Mouse (Mus musculus): ENCODE measurements around the gene Cideb. TPM values are rescaled to one million over a fixed set of nuclear protein-coding genes. Genes with fewer than 3 reads are reported as not detected.

Gene Cideb
- total and polyA plus RNA-seq, 2 experiments from 2014 or later, result 0.43 to 0.54 TPM

DNA sequence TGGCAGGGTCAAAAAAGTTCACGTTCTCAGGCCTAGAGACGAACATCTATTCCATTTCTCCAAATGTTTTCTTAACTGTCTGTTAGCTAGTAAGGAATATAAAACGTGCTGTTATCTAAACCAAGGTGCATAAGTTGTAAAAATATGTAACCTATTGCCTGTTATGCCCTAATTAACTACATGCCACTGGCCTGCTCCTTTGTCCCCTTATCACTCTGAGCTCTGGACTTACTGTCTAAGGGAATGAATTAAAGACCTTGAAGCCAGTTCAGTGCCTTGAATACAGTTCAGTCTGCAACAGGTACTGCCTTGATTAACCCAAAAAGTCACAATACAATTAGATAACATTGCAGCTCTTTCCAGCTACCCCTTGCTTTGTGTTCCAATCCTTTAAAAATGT, 22.9 kb downstream of the Cideb start:
- H3K27me3 ChIP-seq (ENCODE audit: insufficient read depth, low read length), result no peaks in the 10 kb centered on the region
- H3K36me3 ChIP-seq (ENCODE audit: insufficient read depth), result peaks cover 22% of the 10 kb centered on the region
- no peaks in the 10 kb centered on the region for H3K9me3 ChIP-seq (ENCODE audit: low read length)
- no peak for DNase-seq
- H3K4me3 ChIP-seq (ENCODE audit: low read depth, low read length), result no peak overlapping the region
- WGBS, result 76% methylated on average over 3 of the region's 3 CpGs
- no peak for ATAC-seq
- no peak overlapping the region for H3K4me2 ChIP-seq (ENCODE audit: low read depth)
- no peak overlapping the region for H3K9ac ChIP-seq
- no peak for TF ChIP-seq CTCF (IDR thresholded peaks at IDR 0.05; ENCODE audit: low read depth)
- no peak overlapping the region for H3K27ac ChIP-seq (ENCODE audit: low read depth, low read length)
- 0 out of 2 replicates have a peak, but pooled peaks cover 9% of the 10 kb centered on the region for H3K4me1 ChIP-seq (ENCODE audit: insufficient read depth)

DNA sequence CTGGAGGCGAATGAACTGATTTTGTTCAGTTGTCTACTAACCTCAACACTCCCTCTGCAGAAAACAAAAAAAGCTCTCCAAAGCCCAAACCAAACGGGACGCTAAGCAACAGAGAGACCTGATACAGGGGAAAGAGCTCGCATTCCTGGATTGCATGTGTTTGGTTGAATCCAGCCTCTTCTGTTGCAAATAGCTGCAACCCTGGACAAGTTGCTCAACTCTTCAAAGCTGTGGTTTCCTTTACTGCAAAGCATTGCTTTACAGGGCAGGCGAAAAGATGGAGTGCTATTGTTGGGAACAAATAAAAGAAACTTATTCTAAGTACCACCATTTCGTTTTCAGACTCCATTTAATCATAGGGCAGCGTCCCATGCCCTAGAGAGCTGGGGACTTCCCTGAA, 23.4 kb downstream of the Cideb start:
- no peak for TF ChIP-seq CTCF (IDR thresholded peaks at IDR 0.05; ENCODE audit: low read depth)
- Histone ChIP-seq H3K4me3 (ENCODE audit: low read depth, low read length) (no peak overlapping the region), H3K4me1 (ENCODE audit: insufficient read depth) (0 out of 2 replicates have a peak, but pooled peaks cover 11% of the 10 kb centered on the region), H3K9me3 (ENCODE audit: low read length) (no peaks in the 10 kb centered on the region), H3K9ac (no peak overlapping the region), H3K36me3 (ENCODE audit: insufficient read depth) (peaks cover 17% of the 10 kb centered on the region), H3K4me2 (ENCODE audit: low read depth) (no peak overlapping the region), H3K27me3 (ENCODE audit: insufficient read depth, low read length) (no peaks in the 10 kb centered on the region), H3K27ac (ENCODE audit: low read depth, low read length) (no peak overlapping the region)
- 66% methylated on average over 7 of the region's 7 CpGs for WGBS
- ATAC-seq (no peak), DNase-seq (no peak)

GRCm38 (mm10) chr14:55733889-55734288, 24.4 kb downstream of the Cideb start:
- H3K27me3 ChIP-seq (ENCODE audit: insufficient read depth, low read length), result no peaks in the 10 kb centered on the region
- 79% methylated on average over 10 of the region's 10 CpGs for WGBS
- H3K9ac ChIP-seq, result no peak overlapping the region
- H3K4me2 ChIP-seq (ENCODE audit: low read depth), result no peak overlapping the region
- no peak overlapping the region for H3K27ac ChIP-seq (ENCODE audit: low read depth, low read length)
- 0 out of 2 replicates have a peak, but pooled peaks cover 11% of the 10 kb centered on the region for H3K4me1 ChIP-seq (ENCODE audit: insufficient read depth)
- TF ChIP-seq CTCF (IDR thresholded peaks at IDR 0.05; ENCODE audit: low read depth), result no peak
- H3K4me3 ChIP-seq (ENCODE audit: low read depth, low read length), result no peak overlapping the region
- no peak for DNase-seq
- ATAC-seq, result no peak
- peaks cover 8% of the 10 kb centered on the region; the same call in 1 of the 2 replicates for H3K36me3 ChIP-seq (ENCODE audit: insufficient read depth)
- H3K9me3 ChIP-seq (ENCODE audit: low read length), result no peaks in the 10 kb centered on the region

GRCm38 (mm10) chr14:55730531-55731032, 27.7 kb downstream of the Cideb start:
- no peak for TF ChIP-seq CTCF (IDR thresholded peaks at IDR 0.05; ENCODE audit: low read depth)
- no peaks in the 10 kb centered on the region for H3K9me3 ChIP-seq (ENCODE audit: low read length)
- H3K36me3 ChIP-seq (ENCODE audit: insufficient read depth), result no peaks in the 10 kb centered on the region
- H3K4me3 ChIP-seq (ENCODE audit: low read depth, low read length), result no peak overlapping the region
- ATAC-seq (peak; percentile 86), DNase-seq (peak; percentile 81)
- no peak overlapping the region for H3K9ac ChIP-seq
- 0 out of 2 replicates have a peak, but pooled peaks cover 11% of the 10 kb centered on the region for H3K4me1 ChIP-seq (ENCODE audit: insufficient read depth)
- no peak overlapping the region for H3K4me2 ChIP-seq (ENCODE audit: low read depth)
- peak overlapping the region; percentile 73 for H3K27ac ChIP-seq (ENCODE audit: low read depth, low read length)
- no peaks in the 10 kb centered on the region for H3K27me3 ChIP-seq (ENCODE audit: insufficient read depth, low read length)
- 42% methylated on average over 7 of the region's 7 CpGs for WGBS

DNA sequence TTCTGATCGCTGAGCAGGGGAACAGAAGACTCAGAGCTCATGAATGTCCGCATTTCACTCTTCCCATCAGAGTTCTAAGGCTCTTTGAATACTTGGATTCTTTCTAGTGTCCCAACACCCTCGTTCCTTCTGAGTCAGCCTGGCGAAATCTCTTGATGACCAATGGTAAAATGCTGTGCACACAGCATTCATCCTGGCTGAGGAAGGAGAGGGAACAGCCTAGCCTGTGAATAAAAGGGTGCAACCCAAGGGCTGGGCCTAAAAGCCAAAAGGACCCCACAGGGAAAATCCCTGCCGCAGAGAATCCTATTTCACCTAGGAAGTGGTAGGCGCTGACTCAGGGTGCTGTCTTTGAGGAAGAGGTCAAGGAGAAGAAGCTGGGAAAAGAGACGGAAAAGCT, 28.1 kb downstream of the Cideb start:
- no peak for TF ChIP-seq CTCF (IDR thresholded peaks at IDR 0.05; ENCODE audit: low read depth)
- Histone ChIP-seq H3K9me3 (ENCODE audit: low read length) (no peaks in the 10 kb centered on the region), H3K27ac (ENCODE audit: low read depth, low read length) (peak overlapping the region; percentile 73; the same call in 1 of the 2 replicates), H3K4me3 (ENCODE audit: low read depth, low read length) (no peak overlapping the region), H3K4me2 (ENCODE audit: low read depth) (no peak overlapping the region), H3K9ac (no peak overlapping the region), H3K36me3 (ENCODE audit: insufficient read depth) (no peaks in the 10 kb centered on the region), H3K4me1 (ENCODE audit: insufficient read depth) (0 out of 2 replicates have a peak, but pooled peaks cover 11% of the 10 kb centered on the region), H3K27me3 (ENCODE audit: insufficient read depth, low read length) (no peaks in the 10 kb centered on the region)
- peak; percentile 53 for ATAC-seq
- 44% methylated on average over 7 of the region's 7 CpGs for WGBS
- DNase-seq, result no peak

GRCm38 (mm10) chr14:55727889-55728685, 30.2 kb downstream of the Cideb start:
- no peak for TF ChIP-seq CTCF (IDR thresholded peaks at IDR 0.05; ENCODE audit: low read depth)
- no peak overlapping the region for H3K9ac ChIP-seq
- no peak for DNase-seq
- WGBS, result 72% methylated on average over 8 of the region's 8 CpGs
- H3K4me1 ChIP-seq (ENCODE audit: insufficient read depth), result 0 out of 2 replicates have a peak, but pooled peaks cover 11% of the 10 kb centered on the region
- H3K4me3 ChIP-seq (ENCODE audit: low read depth, low read length), result no peak overlapping the region
- H3K4me2 ChIP-seq (ENCODE audit: low read depth), result no peak overlapping the region
- H3K9me3 ChIP-seq (ENCODE audit: low read length), result no peaks in the 10 kb centered on the region
- no peak overlapping the region for H3K27ac ChIP-seq (ENCODE audit: low read depth, low read length)
- ATAC-seq, result no peak
- H3K27me3 ChIP-seq (ENCODE audit: insufficient read depth, low read length), result no peaks in the 10 kb centered on the region
- H3K36me3 ChIP-seq (ENCODE audit: insufficient read depth), result no peaks in the 10 kb centered on the region

DNA sequence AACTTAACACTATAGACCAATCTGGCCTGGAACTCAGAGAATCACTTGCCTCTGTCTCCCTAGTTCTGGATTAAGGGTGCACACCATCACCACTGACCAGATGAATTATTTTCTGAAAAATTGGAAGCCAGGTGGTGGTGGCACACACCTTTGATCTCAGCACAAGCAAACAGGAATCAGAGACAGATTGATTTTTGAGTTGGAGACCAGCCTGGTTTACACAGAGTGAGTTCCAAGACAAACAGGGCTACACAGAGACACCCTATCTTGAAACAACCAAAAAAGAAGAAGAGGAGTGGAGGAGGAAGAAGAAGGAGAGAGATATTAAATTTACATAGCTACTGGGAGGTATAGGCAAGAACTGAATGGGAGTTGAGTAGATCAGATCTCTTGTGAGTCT, 32.0 kb downstream of the Cideb start:
- Histone ChIP-seq H3K9me3 (ENCODE audit: low read length) (no peaks in the 10 kb centered on the region), H3K4me2 (ENCODE audit: low read depth) (no peak overlapping the region), H3K4me1 (ENCODE audit: insufficient read depth) (0 out of 2 replicates have a peak, but pooled peaks cover 11% of the 10 kb centered on the region), H3K4me3 (ENCODE audit: low read depth, low read length) (no peak overlapping the region), H3K36me3 (ENCODE audit: insufficient read depth) (no peaks in the 10 kb centered on the region), H3K27me3 (ENCODE audit: insufficient read depth, low read length) (no peaks in the 10 kb centered on the region), H3K27ac (ENCODE audit: low read depth, low read length) (no peak overlapping the region), H3K9ac (no peak overlapping the region)
- no peak for DNase-seq
- TF ChIP-seq CTCF (IDR thresholded peaks at IDR 0.05; ENCODE audit: low read depth), result no peak
- no peak for ATAC-seq
